Mouse (Mus musculus) adrenal gland (tissue): Measurements from ENCODE around the gene Fermt1.

ENCODE experiments used
- intact Hi-C: fragments of 180-260 bp; cut with DNase I; formaldehyde crosslinking; loops from one replicate; pipeline ENCODE4 v1.15.1; 2025
- long read RNA-seq, 2 experiments: library from polyadenylated mRNA; unstranded; transcript quantifications; one replicate each; pipeline ENCODE4 v2.0.0; 2020; ENCODE audit warnings: borderline replicate concordance in 1 of 2; ENCODE audit not compliant: insufficient replicate concordance in 1 of 2

The Fermt1 gene
- long read RNA-seq, experiment 1: 0 reads
- long read RNA-seq, experiment 2: 0 reads

DNA sequence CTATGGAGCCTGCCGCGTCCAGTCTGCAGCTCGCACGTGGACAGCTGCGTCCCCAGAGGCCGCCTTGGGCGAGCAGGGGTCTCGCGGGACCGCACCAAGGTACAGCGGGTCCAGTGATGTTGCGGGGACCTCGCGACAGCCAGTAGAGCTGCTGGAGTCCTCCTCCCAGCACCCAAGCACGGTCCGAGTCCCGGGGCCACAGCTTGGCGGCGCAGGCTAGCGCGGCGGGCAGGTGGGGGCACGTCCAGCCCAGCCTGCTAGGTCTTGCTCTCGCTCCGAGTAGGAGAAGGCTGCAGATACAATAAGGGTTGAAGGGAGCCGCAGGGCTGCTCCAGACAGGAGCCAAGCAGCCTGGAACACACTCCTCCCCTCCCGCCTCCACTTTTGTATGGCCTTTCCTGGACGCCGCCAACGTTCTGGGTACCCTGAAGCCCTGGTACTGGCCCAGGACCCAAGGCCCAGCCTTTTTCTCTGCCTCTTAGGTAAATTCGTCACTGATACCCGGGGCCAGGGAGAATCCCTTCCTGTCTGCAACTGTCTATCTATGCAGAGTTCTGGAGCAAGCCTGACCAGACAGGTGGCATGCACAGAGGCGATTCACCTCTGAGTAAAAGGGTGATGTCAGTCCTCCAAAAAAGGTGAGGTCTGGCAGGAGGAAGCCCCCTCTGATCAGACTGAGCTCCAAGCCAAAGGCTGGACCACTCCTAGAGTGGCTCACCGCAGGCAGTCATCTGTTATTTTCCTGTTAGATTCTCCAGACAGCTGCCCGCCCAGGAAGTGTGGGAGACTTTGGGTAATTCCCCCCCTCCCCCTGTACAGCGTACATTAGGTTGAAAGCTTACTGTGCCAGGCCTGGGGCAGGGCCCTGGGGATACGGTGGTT is at the start of gene Fermt1:
Gene Fermt1 (minus strand): TSS at position 581 of the 882 bp plus-strand sequence.
- intact Hi-C loops: no loop called here

DNA sequence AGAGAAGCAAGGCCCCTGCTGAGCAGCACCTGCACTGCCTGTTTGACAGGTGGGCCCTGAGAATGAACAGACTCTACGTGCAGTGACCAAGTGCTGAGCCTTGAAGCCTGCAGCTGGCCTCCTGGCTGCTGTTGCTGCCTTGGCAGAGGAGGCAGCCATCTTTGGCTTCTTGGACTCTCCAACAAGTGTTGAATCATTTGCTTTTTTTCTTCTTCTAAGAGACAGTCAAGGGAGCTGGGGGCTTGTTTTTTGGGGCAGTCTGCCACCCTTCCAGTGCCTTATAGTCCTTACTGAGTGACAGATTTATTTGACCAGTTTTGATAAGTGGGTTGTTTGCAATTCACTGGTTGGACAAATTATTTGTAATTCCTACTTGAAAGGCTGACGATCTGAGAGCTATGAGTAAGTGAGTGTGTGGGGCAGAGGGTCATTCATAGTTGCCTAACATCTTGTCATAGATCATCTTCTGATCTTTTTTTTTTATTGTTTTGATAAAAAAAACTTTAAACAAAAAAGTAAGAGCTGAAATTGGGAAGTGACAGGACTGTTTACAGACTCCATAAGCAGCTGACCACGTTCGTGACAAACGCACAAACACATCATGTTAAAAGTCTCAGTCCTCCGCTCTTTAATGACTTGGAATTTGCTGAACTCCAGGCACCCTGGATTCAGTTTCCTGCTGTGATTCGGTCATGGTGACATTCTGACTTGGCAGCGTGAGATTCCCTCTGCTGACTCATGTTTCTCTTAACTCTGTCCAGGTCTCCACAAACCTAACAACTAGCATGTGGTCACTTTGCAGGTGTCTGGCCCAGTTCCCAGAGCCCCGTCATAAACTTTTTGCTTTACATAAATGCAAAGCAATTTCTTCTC is 47.2 kb upstream of the Fermt1 start:
- intact Hi-C loops: no loop called here

DNA sequence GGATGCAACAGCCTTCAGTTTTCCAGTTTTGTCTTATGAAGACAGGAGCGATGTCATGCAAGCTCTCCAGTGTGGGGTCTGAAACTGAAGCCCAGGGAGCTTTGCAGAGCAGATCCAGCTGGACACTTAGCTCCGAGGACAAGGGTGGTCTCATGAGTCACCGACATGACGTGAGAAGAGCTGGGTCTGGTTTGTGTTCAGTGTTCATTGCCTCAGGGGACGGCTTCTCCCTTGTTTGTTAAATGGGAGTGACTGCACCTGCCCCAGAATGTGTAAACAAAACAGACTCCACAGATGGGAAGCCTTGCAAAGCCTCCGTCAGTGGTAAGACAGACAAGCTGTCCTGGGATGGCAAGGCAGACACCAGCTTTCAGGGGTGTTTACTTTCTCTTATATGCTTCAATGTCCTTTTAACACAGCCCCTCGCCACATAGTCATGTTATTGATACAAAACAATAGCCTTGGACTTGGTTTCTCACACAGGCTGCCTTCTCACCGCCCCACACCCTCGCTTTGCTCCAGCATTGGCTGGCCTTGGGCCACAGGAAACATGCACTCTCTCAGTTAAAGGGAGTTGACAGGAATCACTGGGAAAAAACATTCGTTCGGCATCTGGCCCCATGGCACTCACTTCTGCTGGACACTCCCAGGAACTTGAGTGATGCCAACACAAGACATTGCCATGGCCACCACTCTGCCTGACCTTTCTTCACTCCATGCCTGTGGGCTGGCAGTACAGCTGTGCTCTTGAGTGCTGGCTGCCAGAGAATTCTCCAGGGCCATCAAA is 44.3 kb upstream of the Fermt1 start:
- intact Hi-C loops: no loop called here

DNA sequence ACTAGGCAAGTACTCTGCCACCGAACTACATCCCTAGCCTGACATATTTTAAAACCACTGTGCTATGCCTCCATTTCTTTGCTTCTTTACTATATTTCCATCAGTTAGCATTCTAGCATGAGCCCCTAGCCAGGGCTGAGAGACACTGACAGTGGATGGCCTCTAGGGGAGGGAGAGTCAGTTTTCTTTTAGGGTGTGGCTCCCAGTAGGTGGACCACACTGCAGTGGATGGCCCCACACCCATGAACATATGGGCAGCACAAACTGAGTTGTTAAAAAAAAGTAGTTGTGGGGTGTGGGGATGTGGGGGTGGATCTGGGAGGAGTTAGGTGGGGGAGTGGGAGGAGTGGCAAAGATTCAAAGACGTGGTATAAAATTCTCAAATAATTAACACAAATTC is 27.6 kb upstream of the Fermt1 start:
- intact Hi-C loops: loop anchor here (10.0 kb wide), 1 partner anchor 141 kb away; no protein-coding TSS in a partner anchor

GRCm38 (mm10) chr2:132970772-132971173 is 25.1 kb upstream of the Fermt1 start:
- intact Hi-C loops: loop anchor here (10.0 kb wide), 1 partner anchor 144 kb away; no protein-coding TSS in a partner anchor

DNA sequence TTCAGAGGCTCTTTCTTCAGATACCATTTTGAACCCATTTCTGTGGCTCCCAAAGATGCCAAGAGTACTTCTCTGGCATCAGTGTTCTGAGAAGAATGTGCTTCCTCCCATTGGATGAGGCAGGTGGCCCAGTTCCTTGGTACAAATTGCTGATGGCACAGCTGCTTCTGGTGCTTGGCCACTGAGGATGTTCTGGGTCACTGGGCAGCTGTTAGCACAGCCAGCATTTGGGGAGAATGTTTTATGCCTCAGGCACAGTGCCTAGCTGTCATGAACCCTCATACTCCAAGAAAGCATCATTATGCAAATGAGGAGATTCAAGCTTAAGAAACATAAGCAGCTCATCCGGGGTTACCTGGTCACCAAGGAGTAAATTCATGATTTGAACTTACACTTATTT is 12.1 kb upstream of the Fermt1 start:
- intact Hi-C loops: no loop called here

- intact Hi-C loops: no loop called here
These were observed 6.5 kb upstream of the Fermt1 start for GRCm38 (mm10) chr2:132952197-132952596.

- intact Hi-C loops: no loop called here
These were observed 2.5 kb upstream of the Fermt1 start for GRCm38 (mm10) chr2:132948174-132948573.

- intact Hi-C loops: no loop called here
These were observed 1.3 kb upstream of the Fermt1 start for GRCm38 (mm10) chr2:132946976-132947375.

DNA sequence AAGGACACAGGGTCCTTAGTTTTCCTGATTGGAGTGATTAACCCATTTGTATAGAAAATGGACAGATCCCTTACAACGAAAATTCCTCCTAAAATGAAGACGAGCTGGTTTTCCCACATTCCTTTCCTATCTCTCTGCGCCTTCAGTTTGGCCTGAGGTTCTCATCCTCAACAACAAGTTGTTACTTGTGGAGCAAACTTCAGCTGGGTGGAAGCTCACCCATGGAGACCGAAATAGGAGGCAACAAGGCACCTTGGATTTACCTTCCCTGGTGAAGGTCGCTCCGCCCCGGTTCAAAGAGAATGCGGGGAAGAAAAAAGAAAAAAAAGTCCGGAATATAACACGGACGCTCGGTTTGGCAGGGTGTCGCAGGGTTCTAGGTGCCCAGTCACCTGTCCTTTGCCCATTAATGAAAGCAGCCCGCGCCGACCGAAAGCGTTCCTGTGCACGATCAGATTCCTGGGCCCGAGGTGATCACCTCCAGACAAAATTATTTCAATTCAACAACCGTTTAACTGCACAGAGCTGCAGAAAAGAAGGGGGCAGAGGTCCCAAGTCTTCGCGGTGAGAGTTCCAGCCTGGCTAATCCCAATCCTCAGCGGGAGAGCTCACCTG is 888 bp downstream of the Fermt1 start:
- intact Hi-C loops: no loop called here

DNA sequence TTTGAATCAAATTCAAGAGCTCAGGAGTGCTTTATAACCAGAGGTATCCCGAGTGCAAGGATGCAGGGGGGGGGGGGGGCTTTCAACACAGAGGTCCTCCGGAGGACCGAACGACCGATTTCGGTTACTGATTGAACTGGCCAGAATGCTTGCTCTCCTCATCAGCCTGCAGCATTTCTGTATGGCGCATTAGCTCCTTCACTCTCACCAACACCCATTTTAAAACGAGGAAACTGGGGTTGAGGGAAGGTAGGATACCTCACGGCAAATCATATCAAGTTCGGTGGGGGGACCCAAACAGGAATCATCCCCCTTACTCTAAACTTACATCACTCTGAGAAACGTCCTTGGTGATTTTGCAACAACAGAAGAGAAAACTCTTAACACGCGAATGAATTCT is 1.7 kb downstream of the Fermt1 start:
- intact Hi-C loops: no loop called here

DNA sequence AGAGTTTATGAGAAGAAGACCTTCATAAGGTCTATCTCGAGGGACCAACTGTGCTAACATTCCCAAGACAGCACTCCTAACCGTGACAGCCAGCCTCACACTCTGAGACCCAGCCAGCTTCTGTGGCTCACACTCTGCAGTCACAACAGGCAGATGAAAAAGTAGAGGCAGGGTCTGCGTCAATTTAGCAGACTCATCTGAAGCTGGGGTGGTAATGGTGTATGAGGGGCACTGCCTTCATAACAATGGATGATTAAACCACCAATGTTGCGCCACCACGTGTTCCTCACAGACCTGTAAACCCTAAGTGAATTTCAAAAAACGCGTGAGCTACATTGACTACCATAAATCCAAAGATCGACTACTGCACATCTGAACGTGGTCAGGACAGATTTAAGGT is 2.1 kb downstream of the Fermt1 start:
- intact Hi-C loops: no loop called here

- intact Hi-C loops: no loop called here
These were observed 6.7 kb downstream of the Fermt1 start for GRCm38 (mm10) chr2:132939056-132939455.

GRCm38 (mm10) chr2:132936176-132936575 is 9.5 kb downstream of the Fermt1 start:
- intact Hi-C loops: no loop called here

DNA sequence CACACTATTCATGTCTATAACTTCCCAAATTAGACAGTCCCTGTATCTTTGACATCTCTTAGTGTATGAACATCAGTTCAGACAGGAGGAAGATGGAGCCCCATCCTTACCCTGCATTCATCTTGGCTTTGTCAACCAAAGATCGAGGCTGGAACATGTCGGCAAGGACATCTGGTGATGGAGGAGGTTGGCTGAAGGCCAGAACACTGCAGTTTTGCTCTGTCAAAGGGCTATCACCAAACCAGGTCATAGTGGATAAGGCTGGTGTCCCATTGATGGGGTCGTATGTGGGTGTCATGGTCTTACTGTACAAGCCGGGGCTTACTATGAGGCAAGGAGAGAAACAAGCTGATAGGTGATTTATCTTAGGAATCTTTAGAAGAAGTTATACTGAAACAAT is 11.0 kb downstream of the Fermt1 start:
- intact Hi-C loops: no loop called here

GRCm38 (mm10) chr2:132934142-132934541 is 11.6 kb downstream of the Fermt1 start:
- intact Hi-C loops: no loop called here

- intact Hi-C loops: no loop called here
These were observed 16.7 kb downstream of the Fermt1 start for GRCm38 (mm10) chr2:132928999-132929398.

- intact Hi-C loops: no loop called here
These were observed 17.8 kb downstream of the Fermt1 start for GRCm38 (mm10) chr2:132927871-132928270.

- intact Hi-C loops: no loop called here
These were observed 18.4 kb downstream of the Fermt1 start for GRCm38 (mm10) chr2:132927298-132927697.

DNA sequence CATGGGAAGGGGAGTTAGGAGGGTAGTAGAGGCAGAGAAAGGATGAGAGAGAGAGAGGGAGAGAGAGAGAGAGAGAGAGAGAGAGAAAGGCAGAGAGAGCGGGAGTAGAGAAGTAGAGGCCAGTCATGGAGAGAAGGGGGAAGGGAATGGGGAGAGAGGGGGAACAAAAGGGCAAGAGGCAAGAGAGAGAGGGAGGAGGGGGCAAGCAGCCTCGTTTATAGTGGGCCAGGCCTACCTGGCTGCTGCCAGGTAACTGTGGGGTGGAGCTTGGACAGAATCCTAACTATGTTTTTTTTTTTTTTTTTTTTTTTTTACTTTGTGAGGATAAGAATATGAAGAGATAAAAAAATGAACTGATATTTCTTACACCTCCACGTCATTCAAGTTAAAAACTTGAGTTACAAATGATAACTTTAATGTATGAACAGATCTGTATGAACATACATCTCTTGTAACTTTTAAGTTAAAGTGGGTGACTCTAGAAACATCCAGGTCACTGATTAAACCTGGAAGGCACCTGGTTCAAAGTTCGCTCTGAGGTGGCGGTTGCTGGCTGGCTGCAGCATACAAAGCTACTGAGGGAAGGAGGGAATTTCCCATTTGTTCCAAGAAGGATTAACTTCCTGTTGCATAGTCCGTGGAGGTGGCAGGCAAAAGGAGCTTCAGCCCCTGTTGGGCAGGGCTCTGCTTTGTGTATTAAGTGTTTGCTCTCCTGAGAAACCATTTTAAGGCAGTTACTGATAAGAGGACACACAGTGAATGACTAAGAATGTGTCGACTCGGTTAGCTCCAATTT is 22.2 kb downstream of the Fermt1 start:
- intact Hi-C loops: no loop called here
